Mouse (Mus musculus): ENCODE data around the gene Cacna2d3.

- TF ChIP-seq CTCF (IDR thresholded peaks at IDR 0.05; ENCODE audit: control insufficient read depth, insufficient read depth, insufficient replicate concordance, low read depth, low read length) (no peak), POLR2A (IDR thresholded peaks at IDR 0.05; ENCODE audit: control insufficient read depth, low read depth, low read length) (no peak)
Observed at GRCm38 (mm10) chr14:29730256-29730655, 8.6 kb upstream of the Cacna2d3 start.

All from testis, adult 2 months (tissue).